Mouse (Mus musculus) adipocyte (in vitro differentiated cells): ENCODE data around the gene Cmss1.
A peak's percentile ranks its signal among the peaks of the same experiment; 100 is the strongest.

Source experiments
- DNase-seq: peaks from one replicate; pipeline ENCODE4 v3.0.0-alpha.2; 2016; ENCODE audit warnings: low spot score

The Cmss1 gene

DNA sequence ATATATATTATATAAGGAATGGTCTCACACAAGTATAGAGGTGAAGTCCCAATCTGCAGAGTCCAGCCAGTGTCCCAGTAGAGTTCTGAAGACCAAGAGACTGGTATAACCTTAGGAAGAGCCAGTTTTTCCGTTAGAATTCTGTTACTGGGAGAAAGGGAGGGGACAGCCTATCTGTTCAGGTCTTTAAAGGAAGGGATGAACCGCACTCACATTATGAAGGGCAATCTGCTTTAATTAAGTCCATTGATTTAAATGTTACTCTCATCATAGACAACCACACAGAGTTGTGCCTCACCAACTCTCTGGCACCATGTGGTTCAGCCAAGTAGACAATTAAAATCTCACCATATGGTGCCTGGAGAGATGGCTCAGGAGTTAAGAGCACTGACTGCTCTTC, 313.9 kb downstream of the Cmss1 start, which contains the start of gene Tmem30c:
Gene Tmem30c (minus strand): TSS at position 101 of the 400 bp plus-strand sequence.
- DNase-seq, result no peak

DNA sequence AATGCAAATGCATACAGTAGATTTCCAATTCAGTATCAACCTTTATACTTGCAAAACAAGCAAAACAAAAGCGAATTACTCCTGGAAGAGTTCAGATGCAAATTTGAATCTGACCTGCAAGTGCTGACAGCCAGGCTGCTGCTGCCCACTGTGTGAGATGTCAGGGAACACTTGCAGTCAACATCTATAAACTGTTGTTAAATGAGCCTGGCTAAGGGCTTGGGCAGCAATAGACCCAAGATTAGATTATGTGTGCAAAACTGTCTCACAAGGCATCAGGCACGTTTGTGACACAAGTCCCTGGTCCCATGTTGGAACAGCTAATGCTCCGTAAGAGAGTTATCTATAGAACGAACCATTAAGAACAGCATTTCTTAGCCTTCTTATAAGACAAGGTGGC, 314.4 kb downstream of the Cmss1 start:
- DNase-seq, result peak; percentile 85

DNA sequence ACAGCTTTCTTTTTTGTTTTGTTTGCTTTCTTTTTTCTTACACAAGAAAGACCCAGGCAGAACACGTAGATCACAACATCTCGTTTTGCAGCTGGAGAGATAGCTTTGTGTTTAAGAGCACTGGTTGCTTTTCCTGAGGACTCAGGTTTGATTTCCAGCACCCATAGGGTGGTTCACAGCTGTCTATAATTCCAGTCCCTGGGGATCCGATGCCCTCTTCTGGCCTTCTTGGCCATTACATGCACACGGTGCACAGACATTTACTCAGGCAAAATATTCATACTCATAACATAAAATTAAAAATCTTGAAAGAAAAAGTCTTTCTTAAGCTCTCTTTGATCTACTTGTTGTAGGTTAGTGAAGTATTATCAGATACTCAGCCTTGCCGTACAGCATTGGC, 315.0 kb downstream of the Cmss1 start:
- DNase-seq, result peak; percentile 19

DNA sequence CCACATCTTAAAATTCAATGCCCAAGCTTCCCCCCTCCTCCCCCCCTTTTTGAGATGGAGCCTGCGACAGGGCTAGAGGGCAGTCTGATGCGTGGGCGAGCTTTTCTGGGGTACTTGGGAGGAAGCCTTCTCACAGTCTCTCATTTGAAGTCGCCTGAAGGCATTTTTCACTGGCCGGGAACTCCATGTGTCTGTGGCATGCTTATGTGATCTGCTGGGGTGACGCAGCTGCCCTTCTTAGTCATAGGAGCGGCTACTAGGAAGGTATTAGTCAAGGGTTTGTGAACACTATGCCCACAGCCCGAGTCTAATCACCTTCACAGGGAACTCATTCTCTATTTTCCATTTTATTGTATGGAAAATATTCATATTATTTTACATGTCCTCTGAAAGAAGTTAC, 325.2 kb downstream of the Cmss1 start:
- no peak for DNase-seq

DNA sequence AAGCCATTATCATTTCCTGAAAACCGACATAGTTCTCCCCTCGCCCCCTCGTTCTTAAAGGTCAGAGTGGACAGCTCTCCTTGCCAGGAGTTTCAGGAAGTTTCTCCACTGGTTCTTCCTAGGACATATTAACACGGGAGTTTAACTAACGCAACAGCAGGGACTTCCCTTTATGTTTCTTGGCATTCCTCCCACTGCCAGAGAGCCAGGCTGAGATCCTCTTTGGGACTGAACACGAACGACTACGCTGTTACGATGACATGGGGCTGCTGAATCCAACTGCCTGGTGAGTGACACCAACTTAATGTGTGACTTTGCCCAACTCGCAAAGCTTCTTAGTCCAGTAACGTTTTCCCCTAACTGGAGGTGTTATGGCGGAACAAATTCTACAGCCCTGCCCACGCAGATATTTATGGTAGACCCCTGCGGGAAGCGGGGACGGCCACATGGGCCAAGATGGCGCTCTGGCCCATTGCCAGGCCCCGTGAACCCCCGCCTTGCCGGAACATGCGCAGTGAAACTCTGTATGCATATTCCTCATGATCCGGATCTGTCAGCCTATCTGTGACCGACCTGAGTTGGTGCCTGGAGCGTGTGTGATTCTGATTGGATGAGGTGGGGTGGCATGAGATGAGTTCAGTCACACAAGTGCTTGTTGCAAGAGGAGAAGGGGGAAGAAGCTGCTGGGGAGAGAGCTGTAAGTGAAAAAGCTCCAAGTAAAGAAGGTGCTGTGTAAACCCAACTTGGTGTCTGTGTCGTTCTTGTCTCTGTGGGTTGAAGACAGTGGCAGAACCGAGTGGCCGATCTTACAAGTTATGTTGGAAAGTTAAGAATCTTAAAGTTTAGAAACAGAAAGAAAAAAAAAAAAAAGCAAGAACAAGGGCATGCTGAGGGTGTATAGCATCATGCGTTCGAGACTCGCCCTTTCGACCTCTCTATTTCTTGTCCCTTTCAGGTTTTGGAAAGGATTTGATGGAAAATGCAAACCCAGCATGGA, 326.1 kb downstream of the Cmss1 start:
- peak; percentile 35 for DNase-seq

DNA sequence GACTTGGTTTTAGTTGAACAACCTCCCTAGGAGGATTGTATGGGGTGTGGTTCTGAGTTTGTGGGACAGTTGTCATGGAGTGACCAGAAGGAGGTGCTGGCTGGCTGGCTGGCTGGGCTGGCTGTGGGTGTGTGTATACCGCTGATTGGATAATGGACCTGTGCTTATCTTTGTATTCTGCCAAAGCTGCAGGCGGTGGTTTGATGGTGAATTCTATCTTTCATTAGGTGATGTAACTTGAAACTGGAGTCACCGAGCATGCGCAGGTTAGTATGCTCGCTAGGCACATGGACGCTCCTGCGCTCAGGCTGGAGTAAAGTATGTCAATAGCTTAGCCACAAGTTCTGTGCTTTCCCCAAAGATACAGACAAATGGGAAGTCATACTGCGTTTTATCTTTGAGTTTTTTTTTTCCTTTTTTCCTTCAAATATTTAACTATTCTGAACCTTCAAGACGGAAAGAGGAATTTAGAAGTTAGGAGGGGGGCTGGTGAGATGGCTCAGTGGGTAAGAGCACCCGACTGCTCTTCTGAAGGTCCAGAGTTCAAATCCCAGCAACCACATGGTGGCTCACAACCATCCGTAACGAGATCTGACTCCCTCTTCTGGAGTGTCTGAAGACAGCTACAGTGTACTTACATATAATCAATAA, 327.6 kb downstream of the Cmss1 start:
- no peak for DNase-seq

DNA sequence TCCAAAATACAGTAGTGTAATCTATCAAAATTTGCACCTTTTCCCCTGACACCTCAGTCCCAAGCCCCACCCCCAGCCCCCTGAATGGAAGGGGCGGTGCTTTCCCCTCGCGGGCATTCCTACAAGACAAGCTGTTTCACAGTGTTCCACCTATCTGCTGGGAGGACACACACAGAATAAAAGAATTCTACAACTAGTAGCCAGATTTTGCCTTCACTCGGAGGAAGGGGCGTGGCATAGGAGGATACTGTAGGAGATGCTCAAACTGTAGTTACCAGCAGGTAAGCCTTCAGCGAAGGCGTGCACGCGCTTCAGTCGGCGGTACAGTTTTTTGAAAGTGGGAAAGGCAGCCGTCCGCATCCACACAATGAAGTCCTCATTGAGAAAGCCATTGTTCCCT, 336.9 kb downstream of the Cmss1 start:
- no peak for DNase-seq

DNA sequence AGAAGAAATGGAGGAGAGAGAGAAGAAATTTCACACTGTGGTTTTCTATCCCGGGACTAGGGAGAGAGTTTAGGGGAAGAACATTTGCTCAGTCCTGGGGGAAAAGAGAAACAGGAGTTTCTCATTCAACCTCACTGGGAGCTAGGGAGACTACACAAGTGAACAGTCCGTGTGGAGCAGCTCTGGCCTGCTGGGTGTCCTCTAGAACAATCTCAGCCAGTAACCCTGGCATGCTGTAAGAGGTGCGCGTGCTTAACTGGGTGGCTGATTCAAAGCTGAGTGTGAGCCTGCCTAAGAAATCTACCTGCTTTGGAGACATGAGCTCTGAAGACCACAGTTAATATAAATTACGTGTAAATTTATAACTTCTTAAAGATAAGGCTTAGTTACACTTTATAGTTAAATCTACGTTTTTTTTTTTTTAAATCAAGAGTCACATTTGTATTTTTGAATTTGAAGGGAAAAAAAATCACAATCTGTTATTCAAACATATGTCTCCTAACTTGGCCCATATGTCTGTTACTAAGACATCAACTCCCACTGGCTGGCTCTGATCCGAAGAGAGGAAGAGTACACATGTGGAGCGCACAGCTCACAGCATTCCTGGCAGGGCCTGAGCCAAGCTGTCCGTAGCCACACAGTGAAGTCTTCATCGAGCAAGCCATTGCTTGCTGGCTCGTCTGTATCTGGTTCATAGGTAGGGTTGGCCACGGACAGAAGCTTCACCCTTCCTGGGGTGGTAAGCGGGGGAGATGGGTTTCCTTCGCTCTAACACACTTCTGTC, 338.4 kb downstream of the Cmss1 start:
- no peak for DNase-seq

DNA sequence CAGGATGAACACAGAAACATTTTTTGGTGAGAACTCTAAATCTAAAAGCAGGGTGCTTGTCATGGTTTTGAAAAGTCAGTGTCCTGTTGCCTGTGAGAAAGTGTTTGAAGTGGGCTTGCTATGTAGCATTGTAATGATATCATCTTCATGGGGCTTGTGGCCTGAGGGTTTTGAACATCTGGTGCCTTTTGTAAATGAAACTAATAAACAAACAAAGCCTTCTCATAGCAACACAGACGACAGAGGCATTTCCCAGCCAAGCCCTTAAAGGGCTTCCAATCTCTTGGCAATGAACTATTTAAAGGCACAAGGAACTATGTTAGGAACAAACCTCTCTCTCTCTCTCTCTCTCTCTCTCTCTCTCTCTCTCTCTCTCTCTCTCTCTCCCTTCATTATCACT, 339.6 kb downstream of the Cmss1 start:
- peak; percentile 60 for DNase-seq

DNA sequence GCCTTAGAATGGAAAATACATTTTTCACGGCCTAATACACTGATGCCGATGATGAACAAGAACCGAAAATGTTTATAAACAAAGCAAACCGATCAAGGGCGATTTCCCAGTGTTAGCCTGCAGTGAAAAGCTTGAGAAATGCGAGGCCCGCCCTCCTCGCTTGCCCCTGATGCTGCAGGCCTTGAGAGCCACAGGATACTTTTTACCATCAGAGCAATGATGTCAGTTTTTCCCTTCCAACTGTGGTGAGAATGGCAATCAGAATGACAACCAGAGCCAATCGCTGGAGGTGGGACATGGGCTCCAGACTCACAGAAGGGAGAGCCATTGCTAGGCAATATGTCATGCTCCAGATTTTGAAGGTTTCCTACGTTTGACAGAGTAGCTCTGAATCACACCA, 346.5 kb downstream of the Cmss1 start:
- DNase-seq, result no peak

DNA sequence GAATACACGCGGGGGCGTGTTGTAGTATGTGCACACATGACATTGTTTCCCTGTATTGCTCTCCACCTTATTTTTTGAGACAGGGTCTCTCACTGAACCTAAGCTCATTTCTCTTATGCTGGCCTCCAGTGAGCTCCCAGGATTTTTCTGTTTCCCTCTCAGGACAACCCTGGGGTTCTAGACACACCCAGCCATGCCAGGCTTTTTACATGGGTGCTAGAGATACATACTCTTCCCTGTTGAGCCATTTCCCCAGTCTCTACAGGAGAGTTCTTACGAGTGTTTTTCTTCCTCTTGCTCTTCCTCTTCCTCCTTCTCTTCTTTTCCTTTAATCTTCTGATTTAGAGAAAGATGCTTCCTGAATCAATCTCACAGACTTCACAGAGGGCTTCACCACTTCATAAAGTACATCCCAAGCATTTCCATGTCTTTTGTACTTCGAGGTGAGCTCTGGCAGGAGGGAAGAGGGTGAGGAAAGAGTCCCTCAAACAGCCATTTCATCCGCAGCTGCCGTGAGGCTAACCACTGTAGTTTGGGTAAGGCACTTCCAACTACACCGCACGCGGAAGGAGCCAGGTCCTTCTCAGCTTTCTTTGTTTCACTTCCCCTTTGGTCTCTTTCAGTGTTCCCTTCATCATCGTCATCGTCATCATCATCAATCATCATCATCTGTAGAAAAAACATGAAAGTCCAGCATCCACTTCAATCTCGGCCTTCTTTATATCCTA, 347.1 kb downstream of the Cmss1 start:
- DNase-seq, result no peak
